Mouse (Mus musculus): ENCODE measurements around the gene Dnah7a. TPM values are rescaled to one million over a fixed set of nuclear protein-coding genes. Genes with fewer than 3 reads are reported as not detected.
A peak's percentile ranks its signal among the peaks of the same experiment; 100 is the strongest.

Gene Dnah7a
- polyA plus RNA-seq, 1 experiment from 2014 or later: 10.0 TPM

GRCm38 (mm10) chr1:53358988-53359387 is 347.6 kb downstream of the Dnah7a start:
- Histone ChIP-seq H3K9ac (ENCODE audit: low read depth, low read length) (no peak overlapping the region), H3K27me3 (replicated peaks; ENCODE audit: control insufficient read depth, insufficient read depth, low read length) (no peaks in the 10 kb centered on the region), H3K27ac (ENCODE audit: low read depth, low read length) (no peak overlapping the region), H3K4me2 (ENCODE audit: low read length) (no peak overlapping the region), H3K36me3 (ENCODE audit: control insufficient read depth, insufficient read depth, low read length) (no peaks in the 10 kb centered on the region), H3K9me3 (ENCODE audit: control insufficient read depth, low read length) (no peaks in the 10 kb centered on the region), H3K4me1 (ENCODE audit: control insufficient read depth, insufficient read depth, low read depth, low read length) (no peaks in the 10 kb centered on the region), H3K4me3 (ENCODE audit: low read length) (no peak overlapping the region)
- ATAC-seq: no peak

DNA sequence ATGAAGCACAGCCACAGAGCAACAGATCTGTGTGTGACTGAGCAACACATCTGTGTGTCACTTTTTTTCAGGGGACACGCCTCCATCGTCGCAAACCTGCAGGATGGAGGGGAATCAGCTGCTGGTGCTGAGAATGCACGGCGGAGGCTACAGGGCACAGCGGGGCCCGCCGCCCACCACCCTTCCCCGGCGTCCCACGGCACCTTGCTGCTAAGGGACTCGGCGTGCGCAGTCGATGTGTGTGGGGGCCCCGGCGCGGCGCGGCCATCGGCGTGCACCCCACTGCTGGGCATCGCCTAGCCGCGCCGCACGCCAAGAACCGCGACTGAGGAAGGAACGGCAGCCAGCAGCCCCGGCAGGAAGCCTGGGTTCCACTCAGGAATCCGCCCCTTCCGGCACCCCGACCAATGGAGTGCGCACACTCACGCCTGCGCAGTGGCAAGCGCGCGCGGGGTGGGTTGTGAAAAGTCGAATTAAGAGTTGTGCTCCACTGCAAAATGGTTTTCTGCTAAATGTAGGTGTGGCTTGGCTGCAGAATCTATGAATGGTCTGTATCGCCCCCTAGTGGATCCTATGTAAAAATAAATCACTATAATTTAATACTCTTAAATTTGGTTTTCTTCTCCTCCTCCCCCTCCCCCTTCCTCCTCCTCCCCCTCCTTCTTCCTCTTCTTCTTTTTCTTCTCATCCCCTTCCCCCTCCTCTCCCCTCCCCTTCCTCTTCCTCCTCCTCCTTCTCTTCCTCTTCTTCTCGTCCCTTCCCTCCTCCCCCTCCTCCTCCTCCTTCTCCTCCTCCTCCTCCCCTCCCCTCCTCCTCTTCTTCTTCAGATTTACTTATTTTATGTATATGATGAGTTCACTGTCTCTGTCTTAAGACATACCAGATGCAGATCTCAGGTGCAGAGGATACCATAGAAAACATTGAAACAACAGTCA is 354.0 kb downstream of the Dnah7a start, which contains the start of the genes Asdurf, Gm28551 and Asnsd1:
TSS of gene Asdurf (minus strand) at position 293 of the 935 bp plus-strand sequence.
TSS of gene Gm28551 (minus strand) at position 341 of the 935 bp plus-strand sequence.
TSS of gene Asnsd1 (minus strand) at position 426 of the 935 bp plus-strand sequence.
- Histone ChIP-seq H3K4me1 (ENCODE audit: control insufficient read depth, insufficient read depth, low read depth, low read length) (peaks cover 6% of the 10 kb centered on the region), H3K36me3 (ENCODE audit: control insufficient read depth, insufficient read depth, low read length) (peaks cover 7% of the 10 kb centered on the region), H3K9ac (ENCODE audit: low read depth, low read length) (peak within 1 kb of the TSS; percentile 93), H3K9me3 (ENCODE audit: control insufficient read depth, low read length) (no peaks in the 10 kb centered on the region), H3K27ac (ENCODE audit: low read depth, low read length) (peak within 1 kb of the TSS; percentile 90), H3K4me2 (ENCODE audit: low read length) (peak within 1 kb of the TSS; percentile 58), H3K4me3 (ENCODE audit: low read length) (peak within 1 kb of the TSS; percentile 77), H3K27me3 (replicated peaks; ENCODE audit: control insufficient read depth, insufficient read depth, low read length) (no peaks in the 10 kb centered on the region)
- ATAC-seq: peak; percentile 100
- WGBS: under 1% methylated on average over 41 of the region's 44 CpGs

Small RNA genes within 50 kb of the gene (microRNA-seq; reads per million reads assigned to microRNA genes)
- gene Gm25240: not detected

Other genes starting within 250 kb of the Dnah7a start
- 4.9 and 6.2 TPM in 2 replicates for gene Stk17b, start 78.4 kb upstream of the Dnah7a start, polyA plus RNA-seq (2015; fragmentation: Nextera tagmentation; extraction: Ambion mirVana)

Data from hindbrain, embryonic 16.5 days (tissue).